11 mouse cellular contexts compared by ENCODE assay signal in the genomic region with DNA sequence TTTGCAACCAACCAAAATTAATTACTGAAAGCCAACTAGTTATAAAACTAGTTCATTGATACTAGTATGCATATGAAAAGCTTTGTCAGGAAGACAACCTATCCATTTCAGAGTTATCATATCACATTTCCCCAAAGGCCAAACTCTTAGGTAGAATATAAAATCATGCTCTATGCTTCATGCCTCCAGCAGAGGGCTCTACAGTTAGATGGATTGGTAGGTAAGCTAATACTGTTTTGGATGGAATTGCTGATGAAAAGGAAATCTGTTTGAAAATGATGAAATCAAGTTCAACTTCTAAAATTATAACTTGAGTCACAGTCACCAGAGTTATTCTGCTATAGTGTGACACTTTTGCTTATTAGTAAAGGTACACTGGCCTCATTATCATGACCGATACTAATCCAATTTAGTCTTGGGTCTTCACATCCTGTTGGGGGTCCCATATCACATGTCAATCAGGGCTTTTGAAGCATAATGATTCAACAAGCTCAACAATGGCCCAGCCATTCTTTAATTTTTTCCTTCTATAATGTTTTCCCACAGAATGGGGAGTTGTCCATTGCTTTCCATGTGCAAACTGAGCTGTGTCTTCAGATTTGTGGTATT.
DNase-seq lines count a peak whose midpoint lies in the region; ATAC-seq lines count a peak whose summit lies in the region.
"Had no signal": no experiment of that assay in that cellular context is flagged by ENCODE, and none has a peak within 500 bp of the region (broad histone marks: within the 10 kb centered on the region; RNA-seq: fewer than 3 reads in every experiment).

No protein-coding gene starts in this region.

- ATAC-seq in hindbrain, embryonic 14.5 days (ENCODE audit: low FRiP score), result no peak
- no peak for ATAC-seq in hindbrain, embryonic 12.5 days (ENCODE audit: low FRiP score)

- no peaks in the 10 kb centered on the region for H3K9me3 ChIP-seq in hindbrain, embryonic 14.5 days (ENCODE audit: control insufficient read depth, low read length)
- H3K9me3 ChIP-seq in hindbrain, embryonic 12.5 days (replicated peaks), result 0 out of 2 replicates have a peak, but pooled peaks cover 4% of the 10 kb centered on the region
- H3K9me3 ChIP-seq: liver, embryonic 13.5 days had no signal

- H3K27me3 ChIP-seq in hindbrain, embryonic 14.5 days (ENCODE audit: control insufficient read depth, insufficient read depth, low read length), result no peaks in the 10 kb centered on the region
- no peaks in the 10 kb centered on the region for H3K27me3 ChIP-seq in hindbrain, embryonic 12.5 days
- H3K27me3 ChIP-seq: liver, embryonic 13.5 days had no signal

- peak; percentile 69 for DNase-seq in hindbrain, embryonic 14.5 days (ENCODE audit: low spot score)
- peak; percentile 39 for DNase-seq in 416B (ENCODE audit: low read depth)
- DNase-seq in Muller cell, postnatal 12 days (ENCODE audit: inconsistent ontology term), result peak; percentile 10
- DNase-seq in lung, postnatal 10 days, result peak; percentile 8
- no peak for DNase-seq in right cerebral cortex, adult 2 months (ENCODE audit: low spot score in 2 of 2)
- DNase-seq in MN1 (ENCODE audit: low spot score), result no peak
- DNase-seq: cerebellum, adult 11-12 months; heart, adult 11 months; kidney, adult 8-10 months; liver, embryonic 13.5 days had no signal

- H3K9ac ChIP-seq in hindbrain, embryonic 14.5 days, result no peak overlapping the region
- no peak overlapping the region for H3K9ac ChIP-seq in hindbrain, embryonic 12.5 days
- H3K9ac ChIP-seq: liver, embryonic 13.5 days had no signal

- H3K27ac ChIP-seq in hindbrain, embryonic 14.5 days, result no peak overlapping the region
- H3K27ac ChIP-seq in hindbrain, embryonic 12.5 days, result no peak overlapping the region
- H3K27ac ChIP-seq: liver, embryonic 13.5 days had no signal

- H3K36me3 ChIP-seq in hindbrain, embryonic 14.5 days (replicated peaks; ENCODE audit: control insufficient read depth, insufficient read depth), result peaks cover 61% of the 10 kb centered on the region
- H3K36me3 ChIP-seq in hindbrain, embryonic 12.5 days, result peaks cover 44% of the 10 kb centered on the region
- H3K36me3 ChIP-seq: liver, embryonic 13.5 days had no signal

- H3K4me1 ChIP-seq in hindbrain, embryonic 14.5 days (replicated peaks; ENCODE audit: control insufficient read depth, insufficient read depth, low read length), result no peaks in the 10 kb centered on the region
- H3K4me1 ChIP-seq in hindbrain, embryonic 12.5 days, result peaks cover 2% of the 10 kb centered on the region; the same call in 1 of the 2 replicates
- H3K4me1 ChIP-seq: liver, embryonic 13.5 days had no signal

- H3K4me2 ChIP-seq in hindbrain, embryonic 14.5 days (replicated peaks), result no peak overlapping the region
- H3K4me2 ChIP-seq in hindbrain, embryonic 12.5 days (replicated peaks), result no peak overlapping the region
- H3K4me2 ChIP-seq: liver, embryonic 13.5 days had no signal

- H3K4me3 ChIP-seq in hindbrain, embryonic 14.5 days (replicated peaks; ENCODE audit: low read length), result no peak overlapping the region
- no peak overlapping the region for H3K4me3 ChIP-seq in hindbrain, embryonic 12.5 days
- H3K4me3 ChIP-seq: liver, embryonic 13.5 days had no signal

- 86% methylated on average over 1 of the region's 1 CpGs for WGBS in hindbrain, embryonic 14.5 days
- 85% methylated on average over 1 of the region's 1 CpGs for WGBS in hindbrain, embryonic 12.5 days

Comparison
In these comparisons a context has a peak if more than half of its experiments do, and no peak if none do; other contexts are left out.
1. DNase-seq: peak in hindbrain, embryonic 14.5 days (single experiment), 416B (single experiment), Muller cell, postnatal 12 days (single experiment) and lung, postnatal 10 days (single experiment); none in right cerebral cortex, adult 2 months (0 of 2) and MN1 (single experiment).